Mouse (Mus musculus): ENCODE results near the gene Jak2.

GRCm38 (mm10) chr19:29308832-29309231, 57.2 kb downstream of the Jak2 start:
- TF ChIP-seq CTCF (IDR thresholded peaks at IDR 0.05; ENCODE audit: borderline replicate concordance, insufficient read depth, low read length) (no peak), POLR2A (IDR thresholded peaks at IDR 0.05; ENCODE audit: low read depth, low read length) (no peak)
